Mouse (Mus musculus) kidney, adult 2 months (tissue): ENCODE results near the gene Srarp.

Experiments
- CTCF ChIP-seq: fragments of 200-500 bp; conservative IDR thresholded peaks from 2 replicates; pipeline ENCODE4 v1.5.1; 2011; ENCODE audit warnings: low read depth, mild to moderate bottlenecking, control low read depth, low read length, moderate library complexity, mixed read lengths; ENCODE audit not compliant: insufficient read depth, insufficient read length
- POLR2A ChIP-seq: fragments of 200-500 bp; IDR thresholded peaks from one replicate; pipeline ENCODE4 v1.6.1; 2011; ENCODE audit warnings: low read depth, low read length, control low read depth

DNA sequence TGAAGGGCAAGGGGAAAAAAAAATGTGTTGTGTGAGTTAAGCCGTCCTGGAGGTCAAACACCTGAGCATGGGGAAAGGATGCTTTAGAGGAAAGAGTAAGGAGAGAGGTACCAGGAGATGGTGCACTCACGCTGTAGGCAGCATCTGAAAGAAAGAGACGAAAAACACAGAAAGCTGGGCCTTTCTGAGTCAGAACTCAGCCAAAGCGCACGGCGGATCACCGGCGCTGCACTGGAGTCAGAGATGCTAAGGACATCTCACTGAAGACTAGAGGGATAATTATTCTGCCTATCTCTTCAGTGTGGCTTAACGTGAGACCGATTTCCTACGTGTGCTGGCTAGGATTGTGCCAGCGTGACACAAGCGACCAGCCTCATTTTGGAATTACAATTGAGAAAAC, 8.0 kb downstream of the Srarp start:
- TF ChIP-seq POLR2A (no peak), CTCF (no peak)
